Mouse (Mus musculus) sigmoid colon, adult 10 weeks (tissue): Measurements from ENCODE around the gene Olfr872. TPM values are rescaled to one million over a fixed set of nuclear protein-coding genes. Genes with fewer than 3 reads are reported as not detected.

ENCODE experiments used
- polyA plus RNA-seq: library from polyadenylated mRNA; stranded (reverse); fragments of 350-450 nt; fragmentation: Illumina TruSeq; extraction: RNeasy Lipid Tissue Mini Kit (QIAGEN cat#74804); gene quantifications from one replicate; pipeline ENCODE4 v1.2.3, GENCODE M21; 2014; ENCODE audit warnings: low read depth, low replicate concordance

Gene Olfr872
- not detected for polyA plus RNA-seq

DNA sequence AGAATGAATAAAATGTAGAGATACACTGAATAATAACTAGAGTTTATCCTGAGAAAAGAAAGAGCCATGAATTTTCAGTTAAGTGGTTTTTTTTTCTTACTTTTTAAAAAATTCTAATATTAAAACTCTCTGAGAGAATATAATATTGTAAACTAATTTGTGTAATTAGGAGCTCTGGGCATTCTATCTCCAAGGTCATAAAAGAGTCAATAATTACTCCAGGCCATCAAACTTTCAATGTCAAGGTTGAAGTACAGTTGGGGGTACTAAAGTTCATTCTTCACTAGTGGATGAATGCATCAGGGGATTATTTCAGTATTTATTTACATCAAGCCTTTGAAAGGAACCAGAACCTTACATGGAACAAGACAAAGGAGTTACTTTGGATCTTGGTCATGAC is at the start of gene Olfr872:
Gene Olfr872 (plus strand): TSS at position 301 of the 400 bp plus-strand sequence.

GRCm38 (mm10) chr9:20211907-20212306 is 25.0 kb upstream of the Olfr872 start, which contains the start of gene Olfr871:
Gene Olfr871 (plus strand): TSS chr9:20212207.

GRCm38 (mm10) chr9:20282051-20282450 is 45.1 kb downstream of the Olfr872 start, which contains the start of gene Olfr39:
Gene Olfr39 (plus strand): TSS chr9:20282351.

GRCm38 (mm10) chr9:20298232-20298631 is 61.3 kb downstream of the Olfr872 start, which contains the start of gene Olfr873:
Gene Olfr873 (plus strand): TSS chr9:20298532.

Other genes with a start within 250 kb of the Olfr872 start
- gene Olfr866, start 209.1 kb upstream of the Olfr872 start, polyA plus RNA-seq: not detected
- not detected for gene Olfr867, start 179.6 kb upstream of the Olfr872 start, polyA plus RNA-seq
- not detected for gene Olfr868, start 138.5 kb upstream of the Olfr872 start, polyA plus RNA-seq
- gene Olfr869, start 108.1 kb upstream of the Olfr872 start, polyA plus RNA-seq: not detected
- not detected for gene Olfr870, start 63.1 kb upstream of the Olfr872 start, polyA plus RNA-seq
- gene Olfr871, start 24.9 kb upstream of the Olfr872 start, polyA plus RNA-seq: not detected
- gene Olfr39, start 45.2 kb downstream of the Olfr872 start, polyA plus RNA-seq: not detected
- gene Olfr873, start 61.4 kb downstream of the Olfr872 start, polyA plus RNA-seq: not detected
- gene Olfr18, start 99.0 kb downstream of the Olfr872 start, polyA plus RNA-seq: not detected
- gene Zfp560, start 148.1 kb downstream of the Olfr872 start, polyA plus RNA-seq: 26.3 TPM
- 36.7 TPM for gene Zfp26, start 223.0 kb downstream of the Olfr872 start, polyA plus RNA-seq